In the genomic region with DNA sequence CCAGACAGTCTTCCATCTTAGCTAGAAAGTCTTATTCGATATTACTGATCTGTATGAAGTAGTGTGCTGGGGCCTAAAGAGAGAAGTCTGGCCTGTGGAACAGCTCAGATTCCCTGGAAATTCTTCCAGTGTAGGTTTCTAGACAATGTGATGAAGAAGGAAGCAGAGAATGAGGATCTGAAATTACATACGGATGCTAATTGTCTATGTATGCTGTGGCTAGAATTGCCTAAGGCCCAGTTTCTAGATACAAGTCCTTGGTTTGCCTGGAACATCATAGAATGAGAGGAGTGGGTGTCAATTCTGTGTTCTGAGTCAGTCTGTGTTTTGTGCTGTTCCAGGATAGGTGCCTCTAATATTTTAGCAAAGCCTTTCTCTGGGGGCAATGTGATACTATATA, we compare ENCODE assay signal across 19 mouse cellular contexts.
DNase-seq lines count a peak whose midpoint lies in the region; ATAC-seq lines count a peak whose summit lies in the region.
"Had no signal": no experiment of that assay in that cellular context is flagged by ENCODE, and none has a peak within 500 bp of the region (broad histone marks: within the 10 kb centered on the region; RNA-seq: fewer than 3 reads in every experiment).

No protein-coding gene starts in this region.

- no peak for DNase-seq in layer of hippocampus, postnatal 36 days
- DNase-seq in thymus, postnatal 4 days, result no peak
- no peak for DNase-seq in ovary, postnatal 36 days (ENCODE audit: low spot score)
- DNase-seq: adrenal gland, adult 2 months; adrenal gland, postnatal 14 days; adrenal gland, postnatal 36 days; cerebellum, adult 11-12 months; cerebellum, adult 2 months; cerebellum, adult 9-10 months; cerebellum, postnatal 10 days; cerebellum, postnatal 25 days; embryo, embryonic 11 days; forebrain, postnatal 0 days had no signal

- 0 out of 2 replicates have a peak, but pooled peaks have one; percentile 32 for ATAC-seq in common myeloid progenitor, adult 5-6 weeks (replicated peaks; ENCODE audit: low read depth, poor library complexity, severe bottlenecking)
- peak; percentile 78 for ATAC-seq in granulocyte monocyte progenitor cell, adult 5-6 weeks (replicated peaks; ENCODE audit: poor library complexity, severe bottlenecking)
- ATAC-seq in megakaryocyte, adult 5-6 weeks (ENCODE audit: poor library complexity, severe bottlenecking), result peak; percentile 78
- peak; percentile 65 for ATAC-seq in monocyte, adult 5-6 weeks (replicated peaks; ENCODE audit: insufficient number of reproducible peaks, low FRiP score, low TSS enrichment, poor library complexity, severe bottlenecking)
- ATAC-seq: forebrain, embryonic 13.5 days; forebrain, embryonic 15.5 days; forebrain, postnatal 0 days had no signal
